Mouse (Mus musculus) liver, embryonic 13.5 days (tissue): ENCODE results near the gene Gm21518. TPM values are rescaled to one million over a fixed set of nuclear protein-coding genes. Genes with fewer than 3 reads are reported as not detected.
"Not testable (repeated sequence)": the region's sequence is repeated elsewhere in the genome, so short reads cannot be mapped to it uniquely, and the experiment has no call there.

ENCODE experiments used
- ATAC-seq: fragments of 200-750 bp; cut with Nextera tagmentation; 2 replicates; pipeline ENCODE4 v1.8.0; 2017; ENCODE audit warnings: low read depth, mild to moderate bottlenecking, moderate number of reproducible peaks, moderate library complexity
- DNase-seq: peaks from one replicate; pipeline ENCODE4 v3.0.0; 2022
- H3K27ac ChIP-seq: fragments of 300-500 bp; sonication (generic); 2 replicates; pipeline ENCODE4 v1.5.1; 2015; ENCODE audit warnings: moderate library complexity, mild to moderate bottlenecking, inconsistent platforms
- H3K27me3 ChIP-seq: fragments of 300-500 bp; sonication (generic); 2 replicates; pipeline ENCODE4 v1.6.1; 2015; ENCODE audit warnings: mild to moderate bottlenecking, inconsistent platforms
- H3K36me3 ChIP-seq: fragments of 300-500 bp; sonication (generic); 2 replicates; pipeline ENCODE4 v1.6.1; 2015; ENCODE audit warnings: mild to moderate bottlenecking, inconsistent platforms
- H3K4me1 ChIP-seq: fragments of 300-500 bp; sonication (generic); replicated peaks from 2 replicates; pipeline ENCODE4 v1.6.1; 2015; ENCODE audit warnings: inconsistent platforms
- H3K4me2 ChIP-seq: fragments of 300-500 bp; sonication (generic); 2 replicates; pipeline ENCODE4 v1.6.1; 2015; ENCODE audit warnings: inconsistent platforms, mild to moderate bottlenecking, moderate library complexity
- H3K4me3 ChIP-seq: fragments of 300-500 bp; sonication (generic); replicated peaks from 2 replicates; pipeline ENCODE4 v1.5.1; 2015; ENCODE audit warnings: mild to moderate bottlenecking, inconsistent platforms
- H3K9ac ChIP-seq: fragments of 300-500 bp; sonication (generic); 2 replicates; pipeline ENCODE4 v1.6.1; 2015; ENCODE audit warnings: mild to moderate bottlenecking, inconsistent platforms
- H3K9me3 ChIP-seq: fragments of 300-500 bp; sonication (generic); replicated peaks from 2 replicates; pipeline ENCODE4 v1.6.1; 2016; ENCODE audit warnings: inconsistent platforms
- WGBS: fragments of 180-500 bp; shearing (Covaris S2); methylation state at CpG from one replicate; pipeline ENCODE4 v1.1.7; 2015; ENCODE audit not compliant: insufficient replicate concordance; 5-methylcytosine and 5-hydroxymethylcytosine counted together
- polyA plus RNA-seq: library from polyadenylated mRNA; unstranded; fragments of >200 nt; fragmentation: Nextera tagmentation; extraction: Ambion mirVana; gene quantifications from 2 replicates; pipeline ENCODE4 v1.2.1, GENCODE M21; 2015

Gm21518 gene
- polyA plus RNA-seq, result not detected in 2 replicates

- WGBS, result no CpG with 5 or more reads among the region's 6 CpGs
- not testable (repeated sequence) for H3K36me3 ChIP-seq, H3K4me3 ChIP-seq, H3K27me3 ChIP-seq, ATAC-seq, H3K9ac ChIP-seq, H3K4me2 ChIP-seq, H3K9me3 ChIP-seq, H3K4me1 ChIP-seq, DNase-seq, H3K27ac ChIP-seq
These were observed at the start of gene Gm21518 for GRCm38 (mm10) chrY:62190566-62190965. TSS of gene Gm21518 (plus strand) at chrY:62190866.
